Mouse (Mus musculus): ENCODE data around the gene Itgb7. TPM values are rescaled to one million over a fixed set of nuclear protein-coding genes. Genes with fewer than 3 reads are reported as not detected.

Gene Itgb7
- polyA plus RNA-seq, 1 experiment from 2014 or later: 2.6 TPM

DNA sequence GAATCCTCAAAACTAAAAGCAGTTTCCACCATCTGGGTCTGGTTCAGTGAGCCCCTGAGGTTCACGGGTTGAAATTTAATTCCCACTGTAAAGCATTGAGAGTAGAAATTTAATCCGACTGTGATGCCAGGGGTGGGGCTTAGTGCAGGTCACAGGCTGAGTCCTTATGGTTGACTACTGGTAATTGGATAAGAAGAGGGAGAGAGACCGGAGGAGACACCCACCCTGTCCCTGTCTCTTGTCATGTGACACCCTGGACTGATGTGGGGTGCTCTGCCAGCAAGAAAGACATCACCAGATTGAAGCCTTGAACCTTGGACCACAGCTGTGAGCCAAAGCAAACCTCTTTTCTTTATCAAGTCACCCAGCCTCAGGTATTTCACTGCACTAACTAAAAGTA lies 48.7 kb downstream of the Itgb7 start:
- Histone ChIP-seq H3K27ac (no peak overlapping the region; the same call in 1 of the 2 replicates), H3K9ac (no peak overlapping the region), H3K4me2 (replicated peaks) (no peak overlapping the region), H3K4me3 (no peak overlapping the region), H3K9me3 (no peaks in the 10 kb centered on the region), H3K36me3 (peaks cover 51% of the 10 kb centered on the region), H3K4me1 (no peaks in the 10 kb centered on the region; the same call in 1 of the 2 replicates), H3K27me3 (no peaks in the 10 kb centered on the region)
- ATAC-seq (ENCODE audit: insufficient number of reproducible peaks, insufficient read depth, low FRiP score, low TSS enrichment): no peak
- 34% methylated on average over 3 of the region's 3 CpGs for WGBS

DNA sequence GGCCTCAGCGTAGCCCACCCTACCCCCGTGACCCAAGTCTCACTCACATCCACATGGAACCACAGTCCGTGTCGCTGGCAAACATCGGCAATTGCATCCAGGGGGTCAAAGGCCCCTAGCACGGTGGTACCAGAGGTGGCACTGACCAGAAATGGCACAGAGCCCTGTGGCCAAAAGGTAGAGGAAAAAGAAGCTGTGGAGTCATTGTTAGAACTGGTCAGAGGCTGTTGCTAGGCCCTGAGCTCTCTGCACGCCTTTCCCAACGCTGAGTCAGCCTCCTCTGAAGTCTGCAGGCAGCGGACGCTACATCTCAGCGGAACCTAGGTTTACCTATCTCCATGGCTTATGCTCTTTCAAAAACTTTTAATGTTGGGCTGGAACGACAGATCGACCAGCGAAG lies 51.8 kb downstream of the Itgb7 start:
- H3K27ac ChIP-seq: no peak overlapping the region
- H3K4me1 ChIP-seq: no peaks in the 10 kb centered on the region; the same call in 1 of the 2 replicates
- WGBS: 91% methylated on average over 14 of the region's 14 CpGs
- no peak overlapping the region for H3K4me2 ChIP-seq (replicated peaks)
- H3K27me3 ChIP-seq: no peaks in the 10 kb centered on the region
- no peak for ATAC-seq (ENCODE audit: insufficient number of reproducible peaks, insufficient read depth, low FRiP score, low TSS enrichment)
- H3K4me3 ChIP-seq: no peak overlapping the region
- peaks cover 41% of the 10 kb centered on the region for H3K36me3 ChIP-seq
- no peak overlapping the region for H3K9ac ChIP-seq
- no peaks in the 10 kb centered on the region for H3K9me3 ChIP-seq

DNA sequence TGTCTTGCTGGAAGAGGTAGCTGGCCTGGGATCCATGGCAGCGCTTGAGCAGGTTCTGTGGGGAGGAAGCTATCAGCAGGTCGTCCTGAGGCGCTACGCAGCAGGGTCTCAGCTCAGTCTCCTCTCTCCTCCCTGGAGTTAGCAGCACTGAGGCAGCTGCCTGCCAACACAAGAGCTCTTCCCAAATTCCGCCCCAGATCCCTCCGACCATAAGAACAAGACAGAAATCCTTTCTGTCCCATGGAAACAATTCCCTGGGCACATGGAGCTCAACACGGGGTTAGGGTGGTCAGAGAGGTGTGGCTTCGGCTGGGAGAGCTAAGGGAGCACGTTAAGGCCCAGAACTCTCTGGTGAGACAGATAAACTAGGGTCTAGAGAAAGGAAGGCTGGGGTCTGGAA lies 52.6 kb downstream of the Itgb7 start:
- H3K4me3 ChIP-seq: no peak overlapping the region
- H3K4me2 ChIP-seq (replicated peaks): no peak overlapping the region
- no peaks in the 10 kb centered on the region for H3K27me3 ChIP-seq
- no peak overlapping the region for H3K27ac ChIP-seq
- WGBS: 74% methylated on average over 9 of the region's 9 CpGs
- H3K9me3 ChIP-seq: no peaks in the 10 kb centered on the region
- ATAC-seq (ENCODE audit: insufficient number of reproducible peaks, insufficient read depth, low FRiP score, low TSS enrichment): no peak
- H3K9ac ChIP-seq: no peak overlapping the region
- peaks cover 32% of the 10 kb centered on the region for H3K36me3 ChIP-seq
- no peaks in the 10 kb centered on the region; the same call in 1 of the 2 replicates for H3K4me1 ChIP-seq

DNA sequence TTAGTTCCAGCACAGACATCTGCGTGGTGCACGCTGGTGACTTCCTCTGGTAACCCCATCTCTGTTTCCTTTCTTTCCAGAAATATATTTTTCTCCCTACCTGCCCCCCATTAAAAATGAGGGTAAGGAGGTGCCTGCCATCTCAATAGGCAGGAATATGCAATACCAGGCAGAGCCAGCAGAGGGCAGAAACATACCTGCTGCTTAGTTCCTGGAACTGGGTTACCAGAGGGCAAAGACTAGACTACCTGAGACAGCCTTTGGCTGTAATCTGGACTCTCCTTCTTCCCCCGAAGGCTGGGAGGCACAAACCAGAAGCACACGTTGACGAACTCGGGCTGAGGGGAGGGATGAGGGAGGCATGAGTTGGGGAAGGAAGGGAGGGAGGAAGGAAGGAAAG lies 53.5 kb downstream of the Itgb7 start:
- WGBS: 30% methylated on average over 6 of the region's 6 CpGs
- no peaks in the 10 kb centered on the region for H3K9me3 ChIP-seq
- no peak overlapping the region for H3K9ac ChIP-seq
- no peak overlapping the region for H3K4me3 ChIP-seq
- no peak overlapping the region for H3K27ac ChIP-seq
- no peaks in the 10 kb centered on the region for H3K27me3 ChIP-seq
- H3K4me1 ChIP-seq: no peaks in the 10 kb centered on the region; the same call in 1 of the 2 replicates
- H3K4me2 ChIP-seq (replicated peaks): no peak overlapping the region
- ATAC-seq (ENCODE audit: insufficient number of reproducible peaks, insufficient read depth, low FRiP score, low TSS enrichment): no peak
- H3K36me3 ChIP-seq: peaks cover 26% of the 10 kb centered on the region

DNA sequence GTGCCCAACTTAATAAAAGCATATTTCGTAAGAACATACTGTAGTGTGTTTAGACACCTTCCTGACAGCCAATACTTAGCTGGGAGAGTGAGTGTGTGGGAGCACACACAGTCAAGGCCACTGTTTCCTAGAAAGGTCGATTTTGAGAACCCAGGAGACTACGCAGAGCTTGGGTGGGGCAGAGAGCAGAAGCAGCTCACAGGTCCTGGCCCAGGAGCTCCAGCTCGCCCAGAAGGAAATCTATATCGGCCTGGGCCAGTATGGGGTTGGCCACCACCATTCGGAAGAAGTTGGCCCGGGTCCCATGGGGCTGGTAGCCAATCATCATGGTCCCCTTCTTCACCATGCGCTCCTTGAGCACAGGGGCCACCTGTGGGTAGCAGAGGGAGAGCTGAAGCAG lies 54.3 kb downstream of the Itgb7 start:
- Histone ChIP-seq H3K4me2 (replicated peaks) (no peak overlapping the region), H3K4me1 (no peaks in the 10 kb centered on the region; the same call in 1 of the 2 replicates), H3K9me3 (no peaks in the 10 kb centered on the region), H3K27ac (no peak overlapping the region), H3K4me3 (no peak overlapping the region), H3K9ac (no peak overlapping the region), H3K36me3 (peaks cover 22% of the 10 kb centered on the region), H3K27me3 (no peaks in the 10 kb centered on the region)
- ATAC-seq (ENCODE audit: insufficient number of reproducible peaks, insufficient read depth, low FRiP score, low TSS enrichment): no peak
- 83% methylated on average over 8 of the region's 8 CpGs for WGBS

DNA sequence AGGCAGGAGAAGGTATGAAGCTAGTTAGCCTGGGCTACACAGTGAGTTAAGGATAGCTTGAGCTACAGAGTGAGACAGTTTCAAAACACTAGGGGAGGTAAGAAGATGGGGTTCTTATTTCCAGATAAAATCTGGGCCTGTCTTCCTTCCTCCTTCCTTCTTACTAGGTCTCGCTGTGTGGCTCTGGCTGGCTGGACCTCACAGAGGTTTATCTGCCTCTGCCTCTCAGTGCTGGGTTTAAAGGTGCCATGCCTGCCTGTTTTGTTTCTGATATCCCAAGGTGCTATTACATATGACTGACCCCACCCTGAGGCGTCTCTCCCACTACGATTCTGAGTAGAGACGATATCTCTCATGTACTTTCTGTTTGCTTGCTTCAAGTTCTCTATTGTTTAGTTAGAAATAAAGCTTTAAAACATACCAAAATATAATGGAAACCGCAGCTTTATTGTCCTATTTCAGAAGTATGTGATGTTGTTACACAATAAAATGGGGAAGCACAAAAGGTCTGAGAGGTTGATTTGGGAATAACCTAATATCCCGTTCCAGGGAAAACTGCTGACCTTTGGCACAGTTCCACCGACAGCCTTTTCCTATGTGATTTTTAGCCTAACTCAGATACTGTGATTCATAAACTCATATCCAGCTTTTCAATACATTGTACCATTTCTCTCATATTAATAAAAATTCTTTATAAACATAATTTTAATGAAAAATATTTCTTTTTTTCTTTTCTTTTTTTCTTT lies 55.0 kb downstream of the Itgb7 start:
- Histone ChIP-seq H3K4me3 (no peak overlapping the region), H3K4me2 (replicated peaks) (no peak overlapping the region), H3K27ac (no peak overlapping the region), H3K36me3 (peaks cover 22% of the 10 kb centered on the region), H3K4me1 (no peaks in the 10 kb centered on the region; the same call in 1 of the 2 replicates), H3K27me3 (no peaks in the 10 kb centered on the region), H3K9me3 (no peaks in the 10 kb centered on the region), H3K9ac (no peak overlapping the region)
- 87% methylated on average over 7 of the region's 7 CpGs for WGBS
- no peak for ATAC-seq (ENCODE audit: insufficient number of reproducible peaks, insufficient read depth, low FRiP score, low TSS enrichment)

DNA sequence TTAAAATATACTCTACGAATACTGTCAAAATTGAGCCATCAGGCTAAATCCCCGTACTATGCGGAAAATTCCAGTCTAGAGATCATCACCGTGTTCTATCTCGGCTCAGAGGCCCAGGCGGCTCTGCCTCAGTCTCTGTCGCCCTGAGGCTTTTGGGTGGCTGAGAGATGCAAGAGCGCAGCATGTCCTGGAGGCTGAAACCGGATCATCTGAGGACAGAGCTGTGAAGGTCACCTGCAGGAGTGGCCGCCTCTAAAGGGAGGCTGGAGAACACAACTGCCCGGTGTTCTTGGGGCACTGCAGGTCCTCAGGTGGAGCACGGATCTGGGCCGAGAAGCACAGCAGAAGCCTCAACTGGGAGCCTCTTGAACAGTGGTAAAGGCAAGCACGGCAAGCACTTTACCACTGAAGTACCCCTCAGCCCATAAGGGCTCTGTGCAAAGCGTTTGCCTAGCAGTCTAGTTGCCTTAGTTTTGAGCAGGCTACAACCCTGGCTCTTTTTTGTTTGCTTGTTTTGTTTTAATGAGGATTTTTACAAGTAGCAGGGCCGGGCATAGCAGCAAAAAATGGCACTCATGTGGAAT lies 55.9 kb downstream of the Itgb7 start:
- no peaks in the 10 kb centered on the region for H3K27me3 ChIP-seq
- H3K27ac ChIP-seq: no peak overlapping the region
- H3K36me3 ChIP-seq: peaks cover 22% of the 10 kb centered on the region
- no peaks in the 10 kb centered on the region for H3K9me3 ChIP-seq
- no peak overlapping the region for H3K9ac ChIP-seq
- ATAC-seq (ENCODE audit: insufficient number of reproducible peaks, insufficient read depth, low FRiP score, low TSS enrichment): no peak
- no peak overlapping the region for H3K4me2 ChIP-seq (replicated peaks)
- H3K4me3 ChIP-seq: no peak overlapping the region
- no peaks in the 10 kb centered on the region; the same call in 1 of the 2 replicates for H3K4me1 ChIP-seq
- WGBS: 79% methylated on average over 16 of the region's 16 CpGs

DNA sequence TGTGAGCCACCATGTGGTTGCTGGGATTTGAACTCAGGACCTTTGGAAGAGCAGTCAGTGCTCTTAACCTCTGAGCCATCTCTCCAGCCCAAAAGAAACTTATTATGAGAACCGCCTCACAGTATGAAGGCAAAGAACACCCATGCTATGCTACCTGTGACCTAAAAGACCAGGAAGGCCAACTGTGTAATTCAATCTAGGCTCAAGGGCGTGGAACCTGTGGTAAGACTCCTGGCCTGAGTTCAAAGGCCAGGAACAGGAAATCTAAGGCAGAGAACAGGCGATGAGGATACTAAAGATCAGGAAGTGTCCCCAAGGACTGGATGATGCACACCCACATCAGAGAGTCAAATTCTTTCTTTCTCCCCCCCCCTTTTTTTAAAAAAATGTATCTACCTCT lies 58.2 kb downstream of the Itgb7 start:
- WGBS: 74% methylated on average over 3 of the region's 3 CpGs
- ATAC-seq (ENCODE audit: insufficient number of reproducible peaks, insufficient read depth, low FRiP score, low TSS enrichment): no peak
- H3K36me3 ChIP-seq: peaks cover 8% of the 10 kb centered on the region; the same call in 1 of the 2 replicates

DNA sequence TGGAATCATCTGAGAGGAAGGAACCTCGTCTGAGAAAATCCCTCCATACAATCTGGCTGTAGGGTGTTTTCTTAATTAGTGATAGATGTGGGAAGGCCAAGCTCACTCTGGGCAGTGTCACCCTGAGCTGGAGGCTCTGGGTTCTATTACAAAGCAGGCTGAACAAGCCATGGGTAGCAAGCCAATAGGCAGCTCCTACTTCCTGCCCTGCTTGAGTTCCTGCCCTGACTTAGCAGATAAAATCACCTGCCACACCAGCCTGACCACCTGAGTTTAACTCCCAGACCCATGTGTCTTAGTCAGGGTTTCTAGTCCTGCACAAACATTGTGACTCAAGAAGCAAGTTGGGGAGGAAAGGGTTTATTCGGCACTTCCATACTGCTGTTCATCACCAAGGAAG lies 62.7 kb downstream of the Itgb7 start:
- WGBS: 52% methylated on average over 2 of the region's 2 CpGs
- Histone ChIP-seq H3K4me2 (replicated peaks) (no peak overlapping the region), H3K9me3 (no peaks in the 10 kb centered on the region), H3K4me1 (peaks cover 26% of the 10 kb centered on the region), H3K36me3 (no peaks in the 10 kb centered on the region), H3K27me3 (no peaks in the 10 kb centered on the region), H3K27ac (no peak overlapping the region), H3K9ac (no peak overlapping the region), H3K4me3 (no peak overlapping the region)
- ATAC-seq (ENCODE audit: insufficient number of reproducible peaks, insufficient read depth, low FRiP score, low TSS enrichment): no peak

More for the DNA sequence above, 58.2 kb downstream of the Itgb7 start:
- H3K27ac ChIP-seq: no peak overlapping the region
- no peaks in the 10 kb centered on the region for H3K9me3 ChIP-seq
- no peak overlapping the region for H3K4me3 ChIP-seq
- H3K27me3 ChIP-seq: no peaks in the 10 kb centered on the region
- H3K4me2 ChIP-seq (replicated peaks): no peak overlapping the region
- no peak overlapping the region for H3K9ac ChIP-seq
- peaks cover 10% of the 10 kb centered on the region for H3K4me1 ChIP-seq

DNA sequence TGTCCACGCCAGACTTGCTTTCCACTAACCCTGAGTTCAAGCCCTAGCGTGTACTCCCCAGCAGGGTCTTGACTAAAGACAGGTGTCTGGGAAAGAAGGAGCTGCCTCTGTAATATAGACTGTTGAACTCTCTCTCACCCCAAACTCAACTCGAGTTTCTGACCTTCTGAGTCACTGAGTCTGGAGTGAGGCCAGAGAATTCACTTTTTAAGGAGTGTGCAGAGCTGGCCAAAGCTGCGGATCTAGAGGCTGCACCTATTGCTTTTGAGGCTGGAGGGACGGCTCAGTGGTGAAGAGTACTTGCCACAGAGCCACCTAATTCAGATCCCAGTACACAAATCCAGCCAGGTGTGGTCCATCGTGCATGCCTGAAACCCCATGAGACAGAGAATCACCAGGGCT lies 64.1 kb downstream of the Itgb7 start:
- Histone ChIP-seq H3K9ac (no peak overlapping the region), H3K27ac (peak overlapping the region; percentile 67), H3K27me3 (no peaks in the 10 kb centered on the region), H3K36me3 (no peaks in the 10 kb centered on the region), H3K4me2 (replicated peaks) (0 out of 2 replicates have a peak overlapping the region, but pooled peaks have one; percentile 4), H3K9me3 (no peaks in the 10 kb centered on the region), H3K4me1 (peaks cover 26% of the 10 kb centered on the region), H3K4me3 (no peak overlapping the region)
- peak; percentile 78 for ATAC-seq (ENCODE audit: insufficient number of reproducible peaks, insufficient read depth, low FRiP score, low TSS enrichment)
- WGBS: 24% methylated on average over 6 of the region's 6 CpGs

All from embryonic facial prominence, embryonic 12.5 days (tissue).